ENCODE assay signal across 8 mouse cellular contexts in genomic region chr8:119575366-119575726, GRCm38 (mm10). TPM values are rescaled to one million over a fixed set of nuclear protein-coding genes. Genes with fewer than 3 reads are reported as not detected.
DNase-seq lines count a peak whose midpoint lies in the region; ATAC-seq and TF ChIP-seq lines count a peak whose summit lies in the region.

No protein-coding gene starts in this region.

- no peak for TF ChIP-seq CTCF in heart, postnatal 0 days (IDR thresholded peaks at IDR 0.05; ENCODE audit: low read depth)

- H3K4me2 ChIP-seq in heart, postnatal 0 days (ENCODE audit: low read depth, low read length), result peak overlapping the region; percentile 81
- H3K4me2 ChIP-seq in hindbrain, embryonic 12.5 days (replicated peaks), result peak overlapping the region; percentile 94
- H3K4me2 ChIP-seq in midbrain, embryonic 13.5 days (replicated peaks), result peak overlapping the region; percentile 87

- 0 out of 2 replicates have a peak, but pooled peaks cover 12% of the 10 kb centered on the region for H3K27me3 ChIP-seq in heart, postnatal 0 days (ENCODE audit: control insufficient read depth, insufficient read depth, low read length)
- peaks cover 37% of the 10 kb centered on the region for H3K27me3 ChIP-seq in hindbrain, embryonic 12.5 days
- H3K27me3 ChIP-seq in midbrain, embryonic 13.5 days, result peaks cover 28% of the 10 kb centered on the region

- ATAC-seq in heart, postnatal 0 days (ENCODE audit: insufficient read depth, low read depth), result no peak
- peak; percentile 3 for ATAC-seq in activated CD4-positive, CD25-positive, alpha-beta regulatory T cell, adult 4 months
- no peak; the same call in 1 of the 2 replicates for ATAC-seq in hindbrain, embryonic 12.5 days (ENCODE audit: low FRiP score)
- ATAC-seq in midbrain, embryonic 13.5 days, result no peak

- WGBS in heart, postnatal 0 days, result 2% methylated on average over 15 of the region's 16 CpGs
- 3% methylated on average over 16 of the region's 16 CpGs for WGBS in hindbrain, embryonic 12.5 days
- 2% methylated on average over 16 of the region's 16 CpGs for WGBS in midbrain, embryonic 13.5 days

- H3K36me3 ChIP-seq in heart, postnatal 0 days (replicated peaks; ENCODE audit: control insufficient read depth, insufficient read depth, low read length), result no peaks in the 10 kb centered on the region
- no peaks in the 10 kb centered on the region for H3K36me3 ChIP-seq in hindbrain, embryonic 12.5 days
- no peaks in the 10 kb centered on the region for H3K36me3 ChIP-seq in midbrain, embryonic 13.5 days

- peak overlapping the region; percentile 71; the same call in 1 of the 2 replicates for H3K9ac ChIP-seq in heart, postnatal 0 days (replicated peaks; ENCODE audit: low read depth, low read length)
- H3K9ac ChIP-seq in hindbrain, embryonic 12.5 days, result peak overlapping the region; percentile 90
- H3K9ac ChIP-seq in midbrain, embryonic 13.5 days (replicated peaks), result peak overlapping the region; percentile 89

- no peak for DNase-seq in heart, postnatal 0 days (ENCODE audit: low spot score)
- no peak for DNase-seq in heart, postnatal 4 days
- no peak for DNase-seq in left cerebral cortex, postnatal 10 days (ENCODE audit: extremely low spot score in 1 of 2, low spot score in 2 of 2)
- DNase-seq in kidney, adult 8-10 months, result no peak
- no peak for DNase-seq in ovary, adult 18-20 months (ENCODE audit: low spot score)

- peaks cover 10% of the 10 kb centered on the region; the same call in 1 of the 2 replicates for H3K4me1 ChIP-seq in heart, postnatal 0 days (ENCODE audit: control insufficient read depth, insufficient read depth)
- H3K4me1 ChIP-seq in hindbrain, embryonic 12.5 days, result peaks cover 14% of the 10 kb centered on the region
- H3K4me1 ChIP-seq in midbrain, embryonic 13.5 days (replicated peaks), result peaks cover 31% of the 10 kb centered on the region

- peak overlapping the region; percentile 78 for H3K4me3 ChIP-seq in heart, postnatal 0 days (ENCODE audit: low read depth, low read length)
- peak overlapping the region; percentile 86 for H3K4me3 ChIP-seq in hindbrain, embryonic 12.5 days
- H3K4me3 ChIP-seq in midbrain, embryonic 13.5 days (replicated peaks), result peak overlapping the region; percentile 91

- no peak overlapping the region for H3K27ac ChIP-seq in heart, postnatal 0 days (ENCODE audit: low read depth)
- H3K27ac ChIP-seq in hindbrain, embryonic 12.5 days, result no peak overlapping the region
- H3K27ac ChIP-seq in midbrain, embryonic 13.5 days, result no peak overlapping the region

- TF ChIP-seq EP300 in heart, postnatal 0 days (IDR thresholded peaks at IDR 0.05; ENCODE audit: low read depth), result no peak

- intact Hi-C loops in left cerebral cortex, postnatal 10 days (cut with DNase I), result no loop called here

- no peaks in the 10 kb centered on the region for H3K9me3 ChIP-seq in heart, postnatal 0 days (replicated peaks; ENCODE audit: control insufficient read depth, low read length)
- no peaks in the 10 kb centered on the region for H3K9me3 ChIP-seq in hindbrain, embryonic 12.5 days (replicated peaks)
- no peaks in the 10 kb centered on the region for H3K9me3 ChIP-seq in midbrain, embryonic 13.5 days

RNA-seq across cellular contexts. Expression of gene Dnaaf1, which starts 0.3 kb away (rescaled TPM):
- not detected in 2 replicates for total RNA-seq in heart, postnatal 0 days (2014; rRNA removed; ENCODE audit: low replicate concordance)
- 0.07 and 0.41 TPM in 2 replicates for polyA plus RNA-seq in heart, postnatal 0 days (2015; fragmentation: Nextera tagmentation; extraction: Ambion mirVana)
- not detected for total RNA-seq in heart, postnatal 4 days (2021)
- not detected for polyA plus RNA-seq in activated CD4-positive, CD25-positive, alpha-beta regulatory T cell, adult 4 months (2017; shearing (Covaris generic))
- 0.61 TPM in 2 replicates for polyA plus RNA-seq in hindbrain, embryonic 12.5 days (2016; fragmentation: Nextera tagmentation; extraction: Ambion mirVana)
- 0.12 and 0.15 TPM in 2 replicates for polyA plus RNA-seq in midbrain, embryonic 13.5 days (2015; fragmentation: Nextera tagmentation; extraction: Ambion mirVana)
- not detected for total RNA-seq in left cerebral cortex, postnatal 10 days (2021)

RNA-seq across cellular contexts. Expression of gene Hsdl1, which starts 0.4 kb away (rescaled TPM):
- total RNA-seq in heart, postnatal 0 days (2014; rRNA removed; ENCODE audit: low replicate concordance), result 25.0 and 36.3 TPM in 2 replicates
- polyA plus RNA-seq in heart, postnatal 0 days (2015; fragmentation: Nextera tagmentation; extraction: Ambion mirVana), result 20.6 and 21.2 TPM in 2 replicates
- 10 to 100 TPM; 18.4 to 20.2 TPM for total RNA-seq in heart, postnatal 4 days (2021)
- 10 to 100 TPM; 44.3 to 54.5 TPM for polyA plus RNA-seq in activated CD4-positive, CD25-positive, alpha-beta regulatory T cell, adult 4 months (2017; shearing (Covaris generic))
- polyA plus RNA-seq in hindbrain, embryonic 12.5 days (2016; fragmentation: Nextera tagmentation; extraction: Ambion mirVana), result 85.3 and 91.1 TPM in 2 replicates
- polyA plus RNA-seq in midbrain, embryonic 13.5 days (2015; fragmentation: Nextera tagmentation; extraction: Ambion mirVana), result 153 and 157 TPM in 2 replicates
- total RNA-seq in left cerebral cortex, postnatal 10 days (2021), result 10 to 100 TPM; 48.3 to 56.2 TPM

RNA-seq across cellular contexts. Expression of gene Mbtps1, which starts 16.8 kb away (rescaled TPM):
- 62.1 and 68.7 TPM in 2 replicates for total RNA-seq in heart, postnatal 0 days (2014; rRNA removed; ENCODE audit: low replicate concordance)
- 36.9 and 37.1 TPM in 2 replicates for polyA plus RNA-seq in heart, postnatal 0 days (2015; fragmentation: Nextera tagmentation; extraction: Ambion mirVana)
- total RNA-seq in heart, postnatal 4 days (2021), result 10 to 100 TPM; 68.6 to 70.0 TPM
- 10 to 100 TPM; 28.6 to 44.1 TPM for polyA plus RNA-seq in activated CD4-positive, CD25-positive, alpha-beta regulatory T cell, adult 4 months (2017; shearing (Covaris generic))
- polyA plus RNA-seq in hindbrain, embryonic 12.5 days (2016; fragmentation: Nextera tagmentation; extraction: Ambion mirVana), result 103 and 110 TPM in 2 replicates
- polyA plus RNA-seq in midbrain, embryonic 13.5 days (2015; fragmentation: Nextera tagmentation; extraction: Ambion mirVana), result 67.7 and 70.4 TPM in 2 replicates
- 10 to 100 TPM; 59.1 to 70.0 TPM for total RNA-seq in left cerebral cortex, postnatal 10 days (2021)

RNA-seq across cellular contexts. Expression of gene Taf1c, which starts 29.7 kb away (rescaled TPM):
- 5.3 and 5.6 TPM in 2 replicates for total RNA-seq in heart, postnatal 0 days (2014; rRNA removed; ENCODE audit: low replicate concordance)
- polyA plus RNA-seq in heart, postnatal 0 days (2015; fragmentation: Nextera tagmentation; extraction: Ambion mirVana), result 3.4 and 3.7 TPM in 2 replicates
- 1 to 10 TPM; 4.3 to 4.5 TPM for total RNA-seq in heart, postnatal 4 days (2021)
- 10 to 100 TPM in 1 of 2 experiments, 1 to 10 TPM in 1; 9.8 to 13.4 TPM for polyA plus RNA-seq in activated CD4-positive, CD25-positive, alpha-beta regulatory T cell, adult 4 months (2017; shearing (Covaris generic))
- 13.2 and 14.9 TPM in 2 replicates for polyA plus RNA-seq in hindbrain, embryonic 12.5 days (2016; fragmentation: Nextera tagmentation; extraction: Ambion mirVana)
- polyA plus RNA-seq in midbrain, embryonic 13.5 days (2015; fragmentation: Nextera tagmentation; extraction: Ambion mirVana), result 14.9 and 15.1 TPM in 2 replicates
- 10 to 100 TPM; 11.2 to 12.5 TPM for total RNA-seq in left cerebral cortex, postnatal 10 days (2021)

RNA-seq across cellular contexts. Expression of gene Adad2, which starts 37.2 kb away (rescaled TPM):
- total RNA-seq in heart, postnatal 0 days (2014; rRNA removed; ENCODE audit: low replicate concordance), result not detected in 2 replicates
- not detected in 2 replicates for polyA plus RNA-seq in heart, postnatal 0 days (2015; fragmentation: Nextera tagmentation; extraction: Ambion mirVana)
- total RNA-seq in heart, postnatal 4 days (2021), result not detected
- polyA plus RNA-seq in activated CD4-positive, CD25-positive, alpha-beta regulatory T cell, adult 4 months (2017; shearing (Covaris generic)), result not detected
- polyA plus RNA-seq in hindbrain, embryonic 12.5 days (2016; fragmentation: Nextera tagmentation; extraction: Ambion mirVana), result 0.18 TPM in 1 of 2 replicates, not detected in the other
- not detected in 2 replicates for polyA plus RNA-seq in midbrain, embryonic 13.5 days (2015; fragmentation: Nextera tagmentation; extraction: Ambion mirVana)
- not detected for total RNA-seq in left cerebral cortex, postnatal 10 days (2021)
